Mouse (Mus musculus) effector memory CD4-positive, alpha-beta T cell, adult 7 months (primary cell): ENCODE results near the gene Actr5. TPM values are rescaled to one million over a fixed set of nuclear protein-coding genes. Genes with fewer than 3 reads are reported as not detected.

Experiments used
- polyA plus RNA-seq: library from polyadenylated mRNA; unstranded; fragments of 100-300 nt; shearing (Covaris generic); gene quantifications from one replicate; pipeline ENCODE4 v1.2.1, GENCODE M21; 2017

The Actr5 gene
- polyA plus RNA-seq: 56.7 TPM

GRCm38 (mm10) chr2:158624718-158625222 lies at the start of gene Actr5:
TSS of gene Actr5 (plus strand) at chr2:158624888.

GRCm38 (mm10) chr2:158610488-158611325 lies 14.0 kb upstream of the Actr5 start, which contains the start of gene Slc32a1:
TSS of gene Slc32a1 (plus strand) at chr2:158610767.

GRCm38 (mm10) chr2:158665098-158665497 lies 40.4 kb downstream of the Actr5 start, which contains the start of gene Ppp1r16b:
TSS of gene Ppp1r16b (plus strand) at chr2:158665398.

Other genes starting within 250 kb of the Actr5 start
- not detected for gene Snhg11, start 249.2 kb upstream of the Actr5 start, polyA plus RNA-seq
- 44.5 TPM for gene Ralgapb, start 215.0 kb upstream of the Actr5 start, polyA plus RNA-seq
- 1.00 TPM for gene Adig, start 122.3 kb upstream of the Actr5 start, polyA plus RNA-seq
- gene Arhgap40, start 112.1 kb upstream of the Actr5 start, polyA plus RNA-seq: not detected
- gene Slc32a1, start 14.1 kb upstream of the Actr5 start, polyA plus RNA-seq: 0.27 TPM
- gene Ppp1r16b, start 40.5 kb downstream of the Actr5 start, polyA plus RNA-seq: 81.9 TPM
- 6.4 TPM for gene Fam83d, start 143.2 kb downstream of the Actr5 start, polyA plus RNA-seq
- gene Dhx35, start 169.9 kb downstream of the Actr5 start, polyA plus RNA-seq: 13.3 TPM